Mouse (Mus musculus): ENCODE measurements around the gene Ccdc73. TPM values are rescaled to one million over a fixed set of nuclear protein-coding genes. Genes with fewer than 3 reads are reported as not detected.

Ccdc73 gene
- total and polyA plus RNA-seq, 2 experiments from 2014 or later, result 12.6 TPM; not detected in 1

- Histone ChIP-seq H3K9ac (replicated peaks; ENCODE audit: low read depth, low read length) (no peak overlapping the region), H3K27me3 (ENCODE audit: control insufficient read depth, insufficient read depth, low read length) (no peaks in the 10 kb centered on the region), H3K4me3 (ENCODE audit: low read depth, low read length) (no peak overlapping the region), H3K4me1 (ENCODE audit: control insufficient read depth, insufficient read depth) (0 out of 2 replicates have a peak, but pooled peaks cover 6% of the 10 kb centered on the region), H3K27ac (ENCODE audit: low read depth) (no peak overlapping the region), H3K9me3 (replicated peaks; ENCODE audit: control insufficient read depth, low read length) (no peaks in the 10 kb centered on the region), H3K36me3 (replicated peaks; ENCODE audit: control insufficient read depth, insufficient read depth, low read length) (no peaks in the 10 kb centered on the region), H3K4me2 (ENCODE audit: low read depth, low read length) (no peak overlapping the region)
- no peak for ATAC-seq (ENCODE audit: insufficient read depth, low read depth)
- TF ChIP-seq CTCF (IDR thresholded peaks at IDR 0.05; ENCODE audit: low read depth) (no peak), EP300 (IDR thresholded peaks at IDR 0.05; ENCODE audit: low read depth) (no peak)
- no peak for DNase-seq (ENCODE audit: low spot score)
- WGBS, result 77% methylated on average over 11 of the region's 11 CpGs
These were observed 168.9 kb downstream of the Ccdc73 start for GRCm38 (mm10) chr2:105036401-105037070.

GRCm38 (mm10) chr2:105037956-105038569 is 170.5 kb downstream of the Ccdc73 start:
- H3K36me3 ChIP-seq (replicated peaks; ENCODE audit: control insufficient read depth, insufficient read depth, low read length), result no peaks in the 10 kb centered on the region
- ATAC-seq (ENCODE audit: insufficient read depth, low read depth), result no peak
- H3K4me3 ChIP-seq (ENCODE audit: low read depth, low read length), result no peak overlapping the region
- H3K27me3 ChIP-seq (ENCODE audit: control insufficient read depth, insufficient read depth, low read length), result no peaks in the 10 kb centered on the region
- no peak for DNase-seq (ENCODE audit: low spot score)
- no peak overlapping the region for H3K4me2 ChIP-seq (ENCODE audit: low read depth, low read length)
- no peak overlapping the region for H3K27ac ChIP-seq (ENCODE audit: low read depth)
- no peak overlapping the region for H3K9ac ChIP-seq (replicated peaks; ENCODE audit: low read depth, low read length)
- H3K4me1 ChIP-seq (ENCODE audit: control insufficient read depth, insufficient read depth), result 0 out of 2 replicates have a peak, but pooled peaks cover 6% of the 10 kb centered on the region
- H3K9me3 ChIP-seq (replicated peaks; ENCODE audit: control insufficient read depth, low read length), result no peaks in the 10 kb centered on the region
- TF ChIP-seq CTCF (IDR thresholded peaks at IDR 0.05; ENCODE audit: low read depth), result no peak
- TF ChIP-seq EP300 (IDR thresholded peaks at IDR 0.05; ENCODE audit: low read depth), result no peak
- WGBS, result 75% methylated on average over 7 of the region's 7 CpGs

GRCm38 (mm10) chr2:105038879-105039278 is 171.3 kb downstream of the Ccdc73 start:
- WGBS, result 90% methylated on average over 5 of the region's 5 CpGs
- TF ChIP-seq CTCF (IDR thresholded peaks at IDR 0.05; ENCODE audit: low read depth), result no peak
- no peak for TF ChIP-seq EP300 (IDR thresholded peaks at IDR 0.05; ENCODE audit: low read depth)
- H3K9ac ChIP-seq (replicated peaks; ENCODE audit: low read depth, low read length), result no peak overlapping the region
- DNase-seq (ENCODE audit: low spot score), result no peak
- no peak overlapping the region for H3K4me2 ChIP-seq (ENCODE audit: low read depth, low read length)
- H3K4me1 ChIP-seq (ENCODE audit: control insufficient read depth, insufficient read depth), result 0 out of 2 replicates have a peak, but pooled peaks cover 6% of the 10 kb centered on the region
- no peak overlapping the region for H3K27ac ChIP-seq (ENCODE audit: low read depth)
- H3K9me3 ChIP-seq (replicated peaks; ENCODE audit: control insufficient read depth, low read length), result no peaks in the 10 kb centered on the region
- H3K27me3 ChIP-seq (ENCODE audit: control insufficient read depth, insufficient read depth, low read length), result no peaks in the 10 kb centered on the region
- no peaks in the 10 kb centered on the region for H3K36me3 ChIP-seq (replicated peaks; ENCODE audit: control insufficient read depth, insufficient read depth, low read length)
- no peak overlapping the region for H3K4me3 ChIP-seq (ENCODE audit: low read depth, low read length)
- ATAC-seq (ENCODE audit: insufficient read depth, low read depth), result no peak

GRCm38 (mm10) chr2:105040859-105041258 is 173.3 kb downstream of the Ccdc73 start:
- no peak overlapping the region for H3K4me3 ChIP-seq (ENCODE audit: low read depth, low read length)
- no peak overlapping the region for H3K4me2 ChIP-seq (ENCODE audit: low read depth, low read length)
- H3K9ac ChIP-seq (replicated peaks; ENCODE audit: low read depth, low read length), result no peak overlapping the region
- TF ChIP-seq EP300 (IDR thresholded peaks at IDR 0.05; ENCODE audit: low read depth), result no peak
- TF ChIP-seq CTCF (IDR thresholded peaks at IDR 0.05; ENCODE audit: low read depth), result no peak
- H3K9me3 ChIP-seq (replicated peaks; ENCODE audit: control insufficient read depth, low read length), result no peaks in the 10 kb centered on the region
- no peaks in the 10 kb centered on the region for H3K27me3 ChIP-seq (ENCODE audit: control insufficient read depth, insufficient read depth, low read length)
- H3K27ac ChIP-seq (ENCODE audit: low read depth), result no peak overlapping the region
- ATAC-seq (ENCODE audit: insufficient read depth, low read depth) (no peak), DNase-seq (ENCODE audit: low spot score) (no peak)
- H3K36me3 ChIP-seq (replicated peaks; ENCODE audit: control insufficient read depth, insufficient read depth, low read length), result no peaks in the 10 kb centered on the region
- WGBS, result 70% methylated on average over 4 of the region's 4 CpGs
- H3K4me1 ChIP-seq (ENCODE audit: control insufficient read depth, insufficient read depth), result 0 out of 2 replicates have a peak, but pooled peaks cover 1% of the 10 kb centered on the region

GRCm38 (mm10) chr2:105043152-105043551 is 175.5 kb downstream of the Ccdc73 start:
- ATAC-seq (ENCODE audit: insufficient read depth, low read depth), result no peak
- Histone ChIP-seq H3K9ac (replicated peaks; ENCODE audit: low read depth, low read length) (no peak overlapping the region), H3K4me2 (ENCODE audit: low read depth, low read length) (no peak overlapping the region), H3K4me1 (ENCODE audit: control insufficient read depth, insufficient read depth) (no peaks in the 10 kb centered on the region), H3K36me3 (replicated peaks; ENCODE audit: control insufficient read depth, insufficient read depth, low read length) (no peaks in the 10 kb centered on the region), H3K27me3 (ENCODE audit: control insufficient read depth, insufficient read depth, low read length) (no peaks in the 10 kb centered on the region), H3K9me3 (replicated peaks; ENCODE audit: control insufficient read depth, low read length) (no peaks in the 10 kb centered on the region), H3K4me3 (ENCODE audit: low read depth, low read length) (no peak overlapping the region), H3K27ac (ENCODE audit: low read depth) (no peak overlapping the region)
- DNase-seq (ENCODE audit: low spot score), result no peak
- TF ChIP-seq CTCF (IDR thresholded peaks at IDR 0.05; ENCODE audit: low read depth), result no peak
- no peak for TF ChIP-seq EP300 (IDR thresholded peaks at IDR 0.05; ENCODE audit: low read depth)
- 59% methylated on average over 4 of the region's 4 CpGs for WGBS

Measured in heart, postnatal 0 days (tissue).